Mouse (Mus musculus) thymus, adult 2 months (tissue): ENCODE measurements at regions not wholly inside any gene's neighbourhood (a gene's known extent, or its start where the extent isn't known, plus 50 kb on each side); places are given as distances from the start of the nearest gene placed in this dataset.

Source experiments
- DNase-seq: peaks from one replicate; pipeline ENCODE4 v3.0.0; 2021
- H3K27ac ChIP-seq: fragments of 200-500 bp; 2 replicates; pipeline ENCODE4 v1.5.1; 2012; ENCODE audit warnings: low read length, control low read depth; ENCODE audit not compliant: control insufficient read depth, insufficient read depth
- H3K27me3 ChIP-seq: fragments of 200-500 bp; 2 replicates; pipeline ENCODE4 v1.6.1; 2012; ENCODE audit warnings: mild to moderate bottlenecking, low read length, moderate library complexity, mixed read lengths; ENCODE audit not compliant: control insufficient read depth, insufficient read depth
- H3K36me3 ChIP-seq: fragments of 200-500 bp; 2 replicates; pipeline ENCODE4 v1.6.1; 2012; ENCODE audit warnings: mild to moderate bottlenecking, low read length, moderate library complexity; ENCODE audit not compliant: control insufficient read depth, insufficient read depth
- H3K4me1 ChIP-seq: fragments of 200-500 bp; replicated peaks from 2 replicates; pipeline ENCODE4 v1.6.1; 2012; ENCODE audit warnings: low read length; ENCODE audit not compliant: control insufficient read depth, insufficient read depth
- H3K4me3 ChIP-seq: fragments of 200-500 bp; 2 replicates; pipeline ENCODE4 v1.5.1; 2012; ENCODE audit warnings: mild to moderate bottlenecking, low read length, control low read depth, moderate library complexity; ENCODE audit not compliant: control insufficient read depth, insufficient read depth
- CTCF ChIP-seq: fragments of 200-500 bp; IDR thresholded peaks from 2 replicates; pipeline ENCODE4 v1.5.1; 2012; ENCODE audit warnings: mild to moderate bottlenecking, control low read depth, low read length, moderate library complexity, borderline replicate concordance; ENCODE audit not compliant: control insufficient read depth, poor library complexity, insufficient read depth; ENCODE audit errors: extremely low read depth
- POLR2A ChIP-seq: fragments of 200-500 bp; IDR thresholded peaks from 2 replicates; pipeline ENCODE4 v1.6.1; 2012; ENCODE audit warnings: mild to moderate bottlenecking, low read length, control low read depth, moderate library complexity; ENCODE audit not compliant: control insufficient read depth, poor library complexity, insufficient read depth; ENCODE audit errors: extremely low read depth
- WGBS: fragments of 180-500 bp; shearing (Covaris S2); methylation state at CpG from one replicate; pipeline ENCODE4 v1.1.7; 2018; 5-methylcytosine and 5-hydroxymethylcytosine counted together

DNA sequence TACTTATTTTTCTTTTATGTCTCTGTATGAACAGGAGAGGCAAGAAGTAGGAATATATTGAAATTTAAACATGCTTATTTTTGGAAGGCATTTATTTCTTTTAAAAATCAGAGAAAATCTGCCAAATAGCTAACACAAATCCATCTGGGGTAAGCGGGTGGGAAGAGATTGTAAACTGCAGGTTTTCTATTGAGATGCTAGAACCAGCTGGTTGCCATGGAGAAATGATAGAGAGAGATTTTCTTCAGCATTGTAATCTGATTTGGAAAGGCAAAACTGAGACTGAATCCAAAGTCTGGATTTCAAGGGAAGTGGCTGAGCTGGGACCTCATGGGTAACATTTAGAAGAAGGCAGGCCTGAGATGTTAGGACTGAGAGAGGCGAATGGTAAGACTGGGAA lies 226.6 kb upstream of the Sptlc3 start:
- TF ChIP-seq POLR2A = no peak
- WGBS = 96% methylated on average over 2 of the region's 2 CpGs
- no peak for DNase-seq
- H3K27ac ChIP-seq = no peak overlapping the region
- H3K36me3 ChIP-seq = no peaks in the 10 kb centered on the region
- no peak overlapping the region for H3K4me3 ChIP-seq
- H3K4me1 ChIP-seq = no peaks in the 10 kb centered on the region
- H3K27me3 ChIP-seq = no peaks in the 10 kb centered on the region

GRCm38 (mm10) chr2:139276581-139276980 lies 217.1 kb upstream of the Sptlc3 start:
- no peaks in the 10 kb centered on the region for H3K27me3 ChIP-seq
- no peaks in the 10 kb centered on the region for H3K4me1 ChIP-seq
- WGBS = 80% methylated on average over 5 of the region's 5 CpGs
- no peak overlapping the region for H3K4me3 ChIP-seq
- H3K27ac ChIP-seq = no peak overlapping the region
- H3K36me3 ChIP-seq = no peaks in the 10 kb centered on the region
- DNase-seq = no peak
- TF ChIP-seq POLR2A (no peak), CTCF (no peak)

GRCm38 (mm10) chr2:139277571-139277970 lies 216.1 kb upstream of the Sptlc3 start:
- no peak for TF ChIP-seq CTCF
- TF ChIP-seq POLR2A = no peak
- Histone ChIP-seq H3K4me3 (no peak overlapping the region), H3K4me1 (no peaks in the 10 kb centered on the region), H3K36me3 (no peaks in the 10 kb centered on the region), H3K27me3 (no peaks in the 10 kb centered on the region), H3K27ac (no peak overlapping the region)
- no peak for DNase-seq
- 94% methylated on average over 8 of the region's 8 CpGs for WGBS

DNA sequence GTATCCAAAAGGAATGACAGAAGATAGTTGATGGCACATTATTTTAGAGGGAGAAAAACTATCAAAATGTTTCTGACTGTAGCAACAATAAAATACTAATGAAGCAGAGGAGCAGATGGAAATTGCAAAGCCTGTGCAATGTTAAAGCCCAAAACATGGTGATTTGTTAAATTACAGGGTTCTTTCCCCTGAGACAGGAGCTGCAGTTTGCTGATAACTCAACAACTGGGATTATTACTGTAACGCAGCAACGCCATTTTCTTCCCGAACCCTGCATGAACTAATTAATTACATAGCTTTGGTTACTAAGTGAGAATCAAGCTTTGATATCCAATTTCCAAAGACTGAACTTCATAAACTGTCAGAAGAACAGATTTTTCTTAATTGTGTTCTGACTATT lies 212.7 kb upstream of the Sptlc3 start:
- no peak for TF ChIP-seq CTCF
- TF ChIP-seq POLR2A = no peak
- WGBS = 87% methylated on average over 3 of the region's 3 CpGs
- Histone ChIP-seq H3K27me3 (no peaks in the 10 kb centered on the region), H3K4me1 (no peaks in the 10 kb centered on the region), H3K4me3 (no peak overlapping the region), H3K36me3 (no peaks in the 10 kb centered on the region), H3K27ac (no peak overlapping the region)
- no peak for DNase-seq

DNA sequence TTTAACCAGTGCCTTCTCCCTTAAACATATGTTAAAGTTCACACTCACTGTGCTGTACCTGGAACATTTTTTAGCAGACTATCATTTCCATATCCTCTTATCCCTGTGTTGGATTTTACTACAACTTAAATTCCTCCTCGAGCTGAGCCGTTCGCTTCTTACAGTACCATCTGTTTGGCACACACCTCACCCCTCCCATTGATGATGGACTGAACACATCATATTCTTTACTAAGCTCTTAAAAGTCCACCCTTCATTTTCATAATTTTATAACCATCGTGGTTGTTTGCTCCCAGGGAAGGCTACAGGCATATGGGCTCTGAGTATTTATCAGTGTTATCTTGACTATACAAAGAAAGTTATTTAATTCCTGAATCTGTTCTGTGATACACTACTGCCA lies 209.4 kb upstream of the Sptlc3 start:
- DNase-seq = no peak
- H3K27me3 ChIP-seq = no peaks in the 10 kb centered on the region
- TF ChIP-seq CTCF (no peak), POLR2A (no peak)
- 91% methylated on average over 4 of the region's 4 CpGs for WGBS
- H3K27ac ChIP-seq = no peak overlapping the region
- no peaks in the 10 kb centered on the region for H3K4me1 ChIP-seq
- no peaks in the 10 kb centered on the region for H3K36me3 ChIP-seq
- no peak overlapping the region for H3K4me3 ChIP-seq

- TF ChIP-seq POLR2A = no peak
- no peak for TF ChIP-seq CTCF
- WGBS = 48% methylated on average over 2 of the region's 2 CpGs
- Histone ChIP-seq H3K27ac (no peak overlapping the region), H3K4me1 (no peaks in the 10 kb centered on the region), H3K27me3 (no peaks in the 10 kb centered on the region), H3K36me3 (no peaks in the 10 kb centered on the region), H3K4me3 (no peak overlapping the region)
- DNase-seq = no peak
Observed at GRCm38 (mm10) chr2:139286446-139286845, 207.3 kb upstream of the Sptlc3 start.

DNA sequence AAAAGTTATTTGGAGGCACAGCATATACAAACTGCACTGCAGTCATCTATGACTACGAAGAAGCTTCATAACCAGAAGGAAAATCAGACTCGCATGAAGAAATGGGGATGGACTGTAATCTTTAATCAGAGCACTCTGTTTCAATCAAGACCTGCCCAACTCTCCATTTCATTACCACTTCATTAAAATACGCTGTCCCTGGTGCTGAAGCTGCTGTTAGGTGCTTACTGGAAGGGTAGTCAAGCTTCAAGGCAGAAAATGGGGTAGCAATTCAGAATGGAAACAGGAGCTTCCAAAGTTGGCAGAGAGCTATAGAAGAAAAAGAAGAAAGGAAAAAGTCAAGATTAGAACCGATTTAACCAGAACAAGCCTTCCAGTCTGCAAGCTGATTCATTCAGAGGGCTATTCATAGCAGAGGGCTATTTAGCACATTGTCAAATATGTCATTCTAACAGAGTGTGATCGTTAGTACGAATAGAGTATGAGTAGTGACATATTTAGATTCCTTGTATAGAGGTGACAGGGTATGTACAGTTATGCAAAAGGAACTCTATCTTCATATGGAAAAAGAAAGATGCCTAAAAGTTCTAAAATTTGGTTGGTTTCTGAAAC lies 195.1 kb upstream of the Sptlc3 start:
- H3K4me3 ChIP-seq = no peak overlapping the region
- no peak for DNase-seq
- H3K27me3 ChIP-seq = no peaks in the 10 kb centered on the region
- no peak overlapping the region for H3K27ac ChIP-seq
- no peaks in the 10 kb centered on the region for H3K4me1 ChIP-seq
- WGBS = 67% methylated on average over 6 of the region's 6 CpGs
- TF ChIP-seq CTCF (no peak), POLR2A (no peak)
- no peaks in the 10 kb centered on the region for H3K36me3 ChIP-seq
